8 mouse cellular contexts compared by ENCODE assay signal in genomic region chr12:98900341-98900880, GRCm38 (mm10). TPM values are rescaled to one million over a fixed set of nuclear protein-coding genes. Genes with fewer than 3 reads are reported as not detected.
A peak's percentile ranks its signal among the peaks of the same experiment; 100 is the strongest.
DNase-seq lines count a peak whose midpoint lies in the region; ATAC-seq lines count a peak whose summit lies in the region.

No protein-coding gene starts in this region.

- peak overlapping the region; percentile 73 for H3K9ac ChIP-seq in forebrain, embryonic 16.5 days (replicated peaks; ENCODE audit: low read depth, low read length)
- peak overlapping the region; percentile 91 for H3K9ac ChIP-seq in midbrain, embryonic 12.5 days (replicated peaks)

- peaks cover 12% of the 10 kb centered on the region for H3K4me1 ChIP-seq in forebrain, embryonic 16.5 days (replicated peaks; ENCODE audit: control insufficient read depth, insufficient read depth, low read length)
- H3K4me1 ChIP-seq in limb, embryonic 10.5 days = peaks cover 13% of the 10 kb centered on the region
- H3K4me1 ChIP-seq in midbrain, embryonic 12.5 days = peaks cover 12% of the 10 kb centered on the region

- peak overlapping the region; percentile 75 for H3K4me3 ChIP-seq in forebrain, embryonic 16.5 days (replicated peaks; ENCODE audit: low read length)
- H3K4me3 ChIP-seq in limb, embryonic 10.5 days = peak overlapping the region; percentile 90
- H3K4me3 ChIP-seq in midbrain, embryonic 12.5 days = peak overlapping the region; percentile 95

- under 1% methylated on average over 31 of the region's 31 CpGs for WGBS in forebrain, embryonic 16.5 days
- WGBS in limb, embryonic 10.5 days = 5% methylated on average over 31 of the region's 31 CpGs
- WGBS in midbrain, embryonic 12.5 days = 1% methylated on average over 31 of the region's 31 CpGs

- peak overlapping the region; percentile 77 for H3K27ac ChIP-seq in forebrain, embryonic 16.5 days (ENCODE audit: low read length)
- peak overlapping the region; percentile 76 for H3K27ac ChIP-seq in limb, embryonic 10.5 days
- peak overlapping the region; percentile 90 for H3K27ac ChIP-seq in midbrain, embryonic 12.5 days (replicated peaks)

- intact Hi-C loops in left cerebral cortex, postnatal 36 days (cut with DNase I) = no loop called here

- H3K9me3 ChIP-seq in forebrain, embryonic 16.5 days (ENCODE audit: control insufficient read depth, low read length) = no peaks in the 10 kb centered on the region
- no peaks in the 10 kb centered on the region for H3K9me3 ChIP-seq in limb, embryonic 10.5 days (replicated peaks)
- no peaks in the 10 kb centered on the region for H3K9me3 ChIP-seq in midbrain, embryonic 12.5 days

- no peaks in the 10 kb centered on the region for H3K27me3 ChIP-seq in forebrain, embryonic 16.5 days (replicated peaks; ENCODE audit: control insufficient read depth, insufficient read depth, low read length)
- peaks cover 28% of the 10 kb centered on the region for H3K27me3 ChIP-seq in limb, embryonic 10.5 days (ENCODE audit: low read depth, poor library complexity, severe bottlenecking)
- no peaks in the 10 kb centered on the region for H3K27me3 ChIP-seq in midbrain, embryonic 12.5 days

- H3K4me2 ChIP-seq in forebrain, embryonic 16.5 days (ENCODE audit: low read length) = peak overlapping the region; percentile 73
- peak overlapping the region; percentile 65 for H3K4me2 ChIP-seq in midbrain, embryonic 12.5 days (replicated peaks)

- DNase-seq in left cerebral cortex, adult 18-20 months (ENCODE audit: low spot score in 2 of 2) = peak; percentile 23 to 27
- DNase-seq in left cerebral cortex, postnatal 36 days (ENCODE audit: low spot score in 2 of 2) = no peak
- DNase-seq in adrenal gland, postnatal 14 days = peak; percentile 32
- DNase-seq in limb, embryonic 10.5 days (ENCODE audit: low spot score) = peak; percentile 62
- DNase-seq in yolk sac, embryonic 10.5 days (ENCODE audit: low spot score) = peak; percentile 27
- no peak for DNase-seq in cerebellum, postnatal 36 days

- peak; percentile 32 for ATAC-seq in forebrain, embryonic 16.5 days
- ATAC-seq in midbrain, embryonic 12.5 days (ENCODE audit: low FRiP score, low read depth) = peak; percentile 10

- no peaks in the 10 kb centered on the region for H3K36me3 ChIP-seq in forebrain, embryonic 16.5 days (ENCODE audit: control insufficient read depth, insufficient read depth)
- no peaks in the 10 kb centered on the region for H3K36me3 ChIP-seq in limb, embryonic 10.5 days
- no peaks in the 10 kb centered on the region for H3K36me3 ChIP-seq in midbrain, embryonic 12.5 days

RNA-seq across cellular contexts. Expression of gene Eml5, which starts 0.9 kb away (rescaled TPM):
- 10 to 100 TPM; 70.2 to 70.4 TPM for total RNA-seq in left cerebral cortex, adult 18-20 months (2021)
- 100 to 1,000 TPM in 1 of 2 experiments, 10 to 100 TPM in 1; 50.5 to 105 TPM for total RNA-seq in left cerebral cortex, postnatal 36 days (2021)
- total RNA-seq in adrenal gland, postnatal 14 days (2021) = 19.9 and 28.3 TPM in 2 replicates
- 16.1 and 25.6 TPM in 2 replicates for polyA plus RNA-seq in forebrain, embryonic 16.5 days (2015; fragmentation: Nextera tagmentation; extraction: Ambion mirVana)
- polyA plus RNA-seq in limb, embryonic 10.5 days (2016; fragmentation: Nextera tagmentation; extraction: Ambion mirVana) = 1.6 and 1.8 TPM in 2 replicates
- 36.0 and 41.0 TPM in 2 replicates for polyA plus RNA-seq in midbrain, embryonic 12.5 days (2016; fragmentation: Nextera tagmentation; extraction: Ambion mirVana)

RNA-seq across cellular contexts. Expression of gene Ttc8, which starts 20.0 kb away (rescaled TPM):
- total RNA-seq in left cerebral cortex, adult 18-20 months (2021) = 10 to 100 TPM; 40.2 to 42.7 TPM
- total RNA-seq in left cerebral cortex, postnatal 36 days (2021) = 10 to 100 TPM; 37.5 to 49.4 TPM
- total RNA-seq in adrenal gland, postnatal 14 days (2021) = 20.8 and 22.0 TPM in 2 replicates
- polyA plus RNA-seq in forebrain, embryonic 16.5 days (2015; fragmentation: Nextera tagmentation; extraction: Ambion mirVana) = 35.4 and 39.2 TPM in 2 replicates
- polyA plus RNA-seq in limb, embryonic 10.5 days (2016; fragmentation: Nextera tagmentation; extraction: Ambion mirVana) = 25.5 and 32.6 TPM in 2 replicates
- polyA plus RNA-seq in midbrain, embryonic 12.5 days (2016; fragmentation: Nextera tagmentation; extraction: Ambion mirVana) = 46.5 and 47.1 TPM in 2 replicates

Comparison
In these comparisons a context has a peak if more than half of its experiments do, and no peak if none do; other contexts are left out.
1. DNase-seq: peak in left cerebral cortex, adult 18-20 months (2 of 2), adrenal gland, postnatal 14 days (single experiment), limb, embryonic 10.5 days (single experiment) and yolk sac, embryonic 10.5 days (single experiment); none in left cerebral cortex, postnatal 36 days (0 of 2) and cerebellum, postnatal 36 days (0 of 2).
2. Peak in every context shown above with its lines, with median percentiles within 50 percentile points of each other: H3K27ac ChIP-seq and H3K4me3 ChIP-seq.